Mouse (Mus musculus) CH12.LX (cell line): ENCODE data around the gene Myl4. TPM values are rescaled to one million over a fixed set of nuclear protein-coding genes. Genes with fewer than 3 reads are reported as not detected.

Experiments
- DNase-seq: peaks from one replicate; pipeline ENCODE4 v3.0.0-alpha.2; 2013; ENCODE audit errors: extremely low read depth
- H3K27ac ChIP-seq: 2 replicates; pipeline ENCODE4 v1.5.1; 2012; ENCODE audit warnings: low read depth, mild to moderate bottlenecking, control low read depth, moderate library complexity; ENCODE audit not compliant: insufficient read depth
- H3K27me3 ChIP-seq: replicated peaks from 2 replicates; pipeline ENCODE3; 2012; ENCODE audit warnings: inconsistent platforms
- H3K36me3 ChIP-seq, 2 experiments: replicated peaks in 1 of 2; 2 replicates each; pipeline versions ENCODE3 to v1.6.1; 2012; ENCODE audit warnings: inconsistent platforms in 1 of 2, low read length in 1 of 2, mild to moderate bottlenecking in 1 of 2, mixed read lengths in 1 of 2, moderate library complexity in 1 of 2; ENCODE audit not compliant: control insufficient read depth in 1 of 2, insufficient read depth in 1 of 2
- H3K4me1 ChIP-seq, 2 experiments: 2 replicates each; pipeline ENCODE4 v1.6.1; 2012; ENCODE audit warnings: inconsistent platforms in 1 of 2, moderate library complexity in 1 of 2; ENCODE audit not compliant: insufficient read depth in 2 of 2, control insufficient read depth in 1 of 2
- H3K4me2 ChIP-seq: 2 replicates; pipeline ENCODE4 v1.6.1; 2012; ENCODE audit warnings: low read depth, mild to moderate bottlenecking, control low read depth; ENCODE audit not compliant: poor library complexity, insufficient read depth, severe bottlenecking
- H3K4me3 ChIP-seq, 3 experiments: fragments of 150-350 bp in 1 of 3; sonication (generic) in 1 of 3; replicated peaks in 1 of 3; 2 replicates each; pipeline versions ENCODE3 to v1.5.1; 2011 to 2012; ENCODE audit warnings: low read depth in 2 of 3, low read length in 2 of 3, mild to moderate bottlenecking in 2 of 3, moderate library complexity in 2 of 3, control low read depth in 1 of 3, improper control_type of control experiment in 1 of 3, inconsistent platforms in 1 of 3, mixed read lengths in 1 of 3; ENCODE audit not compliant: poor library complexity in 1 of 3
- H3K79me2 ChIP-seq: replicated peaks from 2 replicates; pipeline ENCODE4 v1.6.1; 2012; ENCODE audit warnings: mild to moderate bottlenecking, moderate library complexity; ENCODE audit not compliant: control insufficient read depth, poor library complexity, insufficient read depth, severe bottlenecking; ENCODE audit errors: extremely low read depth
- H3K9ac ChIP-seq: 2 replicates; pipeline ENCODE4 v1.6.1; 2012; ENCODE audit warnings: low read depth, mild to moderate bottlenecking, control low read depth, moderate library complexity; ENCODE audit not compliant: insufficient read depth
- H3K9me3 ChIP-seq: replicated peaks from 2 replicates; pipeline ENCODE3; 2012; ENCODE audit warnings: low read length, inconsistent platforms, mixed read lengths
- CHD1 ChIP-seq: IDR thresholded peaks from 2 replicates; pipeline ENCODE4 v1.6.1; 2012; ENCODE audit warnings: low read depth, low read length, improper control_type of control experiment, inconsistent platforms
- CHD2 ChIP-seq: IDR thresholded peaks from 2 replicates; pipeline ENCODE4 v1.6.1; 2011; ENCODE audit warnings: low read length, improper control_type of control experiment
- CTCF ChIP-seq, 2 experiments: IDR thresholded peaks in 1 of 2; conservative IDR thresholded peaks in 1 of 2; 2 replicates each; pipeline ENCODE4 v1.5.1; 2011 to 2012; ENCODE audit warnings: low read depth in 2 of 2, low read length in 2 of 2, improper control_type of control experiment in 1 of 2, inconsistent platforms in 1 of 2, mild to moderate bottlenecking in 1 of 2, moderate library complexity in 1 of 2
- EP300 ChIP-seq: IDR thresholded peaks from 2 replicates; pipeline ENCODE4 v1.6.1; 2011; ENCODE audit warnings: low read length, improper control_type of control experiment
- MAFK ChIP-seq: IDR thresholded peaks from 2 replicates; pipeline ENCODE4 v1.6.1; 2011; ENCODE audit warnings: low read length, improper control_type of control experiment; ENCODE audit not compliant: insufficient replicate concordance
- MAZ ChIP-seq: IDR thresholded peaks from 2 replicates; pipeline ENCODE4 v1.6.1; 2012; ENCODE audit warnings: low read depth, mild to moderate bottlenecking, inconsistent platforms, low read length, improper control_type of control experiment, moderate library complexity
- MEF2A ChIP-seq: IDR thresholded peaks from 2 replicates; pipeline ENCODE4 v1.6.1; 2014; ENCODE audit warnings: low read depth, mild to moderate bottlenecking, inconsistent platforms, low read length, improper control_type of control experiment, borderline replicate concordance
- NELFE ChIP-seq: IDR thresholded peaks from 2 replicates; pipeline ENCODE4 v1.6.1; 2011; ENCODE audit warnings: low read depth, low read length, improper control_type of control experiment
- RCOR1 ChIP-seq: conservative IDR thresholded peaks from 2 replicates; pipeline ENCODE4 v1.6.1; 2012; ENCODE audit warnings: low read depth, mild to moderate bottlenecking, inconsistent platforms, low read length, improper control_type of control experiment
- ZKSCAN1 ChIP-seq: IDR thresholded peaks from 2 replicates; pipeline ENCODE4 v1.6.1; 2012; ENCODE audit warnings: low read depth, inconsistent platforms, low read length, improper control_type of control experiment, borderline replicate concordance
- dilution Hi-C: fragments of 300-500 bp; cut with MboI; formaldehyde crosslinking; loops from 2 replicates; pipeline ENCODE4 v1.14.3; 2020; ENCODE audit warnings: low sequenced_read_pairs; ENCODE audit not compliant: extremely low pct_unique_long_range_greater_than_20kb, extremely low pct_ligation_motif_present
- in situ Hi-C: fragments of 300-500 bp; cut with MboI; formaldehyde crosslinking; loops from 3 replicates; pipeline ENCODE4 v1.14.3; 2019; ENCODE audit warnings: low sequenced_read_pairs, low pct_ligation_motif_present, low pct_unique_long_range_greater_than_20kb, mixed read lengths
- polyA plus RNA-seq: library from polyadenylated mRNA; unstranded; fragments of >175 nt; gene quantifications from 2 replicates; pipeline ENCODE4 v1.2.1, GENCODE M21; 2012; ENCODE audit warnings: low read depth; ENCODE audit not compliant: insufficient read length
- total RNA-seq, 2 experiments: library from RNA; depleted of rRNA; stranded (reverse); fragments of 300-350 nt in 1 of 2; fragments of >200 nt in 1 of 2; gene quantifications; 2 replicates each; pipeline ENCODE4 v1.2.3; 2012 to 2014

The Myl4 gene
- total and polyA plus RNA-seq, 3 experiments: 39.4 to 83.0 (median 55.9) TPM

DNA sequence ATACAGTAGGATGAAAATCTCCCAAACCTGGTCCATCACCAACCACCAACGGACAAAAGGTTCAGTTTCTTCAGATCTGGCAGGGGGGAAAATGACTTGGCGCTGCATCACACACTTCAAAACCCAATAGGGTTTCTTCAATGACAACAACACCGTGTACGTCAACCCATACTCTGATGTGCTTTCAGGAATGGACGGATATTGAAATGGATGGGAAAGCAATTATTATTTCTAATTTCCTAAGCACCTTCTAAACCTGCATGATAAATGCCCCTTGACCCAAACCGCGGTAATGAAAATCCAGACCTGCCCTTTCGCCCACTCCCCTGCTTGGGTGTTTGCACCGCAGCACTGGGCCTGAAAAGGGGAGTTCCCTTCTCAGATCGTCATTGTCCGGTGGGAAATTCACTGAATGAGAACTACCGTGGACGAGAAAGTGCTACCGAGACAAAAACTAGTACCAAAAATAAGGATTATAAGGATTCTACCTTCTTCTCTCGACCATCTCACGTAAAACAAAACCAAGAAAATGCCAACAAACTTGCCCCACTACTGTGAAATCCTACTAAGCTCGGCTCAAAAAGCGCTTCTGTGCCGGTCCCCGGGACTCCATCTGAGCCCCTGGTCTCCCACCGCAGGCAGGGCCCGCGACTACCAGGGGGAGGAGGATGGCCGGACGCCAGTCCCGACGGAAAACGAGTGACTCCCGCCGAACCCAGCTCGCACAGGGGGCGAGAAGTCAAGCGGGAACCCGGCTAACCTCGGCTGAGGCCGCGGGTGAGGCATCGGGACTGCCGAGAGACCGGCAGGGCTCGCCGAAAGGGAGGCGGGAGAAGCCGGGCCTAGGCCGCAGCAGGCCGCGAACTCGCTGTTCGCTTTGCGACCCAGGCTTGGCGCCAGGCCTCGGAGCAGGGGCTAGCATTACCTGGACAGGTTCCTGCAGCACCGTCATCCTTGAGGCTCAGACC lies 741 bp upstream of the Myl4 start (continued):
- peak; percentile 84 for TF ChIP-seq MAZ
- TF ChIP-seq, all 38 proteins: peak for 18

DNA sequence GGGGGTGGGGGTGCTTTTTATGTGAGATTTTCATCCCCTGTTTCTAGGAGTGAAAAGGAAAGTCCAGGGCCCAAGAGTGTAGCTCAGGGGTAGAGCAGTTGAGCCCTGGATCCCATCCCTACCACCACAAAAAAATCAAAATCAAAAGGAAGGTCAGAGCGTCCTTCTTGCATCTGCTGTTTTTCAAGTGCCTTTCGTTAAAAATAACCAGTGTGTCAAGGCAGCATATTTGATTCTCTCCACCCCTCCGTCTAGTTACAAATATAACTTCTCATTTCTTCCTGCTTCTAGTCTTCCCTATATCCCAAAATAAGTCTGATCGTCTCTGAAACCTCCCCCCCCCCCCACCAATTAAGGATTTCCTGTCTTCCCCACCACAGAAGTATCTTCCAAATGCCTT lies 7.6 kb downstream of the Myl4 start:
- TF ChIP-seq MAFK: no peak
- TF ChIP-seq CHD1: no peak
- no peak for TF ChIP-seq MEF2A
- no peak for TF ChIP-seq CTCF (conservative IDR thresholded peaks at IDR 0.05 in 1 of 2, IDR thresholded peaks at IDR 0.05 in 1 of 2; ENCODE audit: low read depth in 2 of 2, low read length in 2 of 2)
- no peak for TF ChIP-seq NELFE
- no peak for TF ChIP-seq ZKSCAN1
- TF ChIP-seq EP300: no peak
- in situ Hi-C loops (no loop called here), dilution Hi-C loops (no loop called here)
- Histone ChIP-seq H3K36me3 (no peaks in the 10 kb centered on the region), H3K4me1 (peaks cover 0 to 8% of the 10 kb centered on the region in 2 experiments; a peak in 1 of 4 replicates), H3K27me3 (no peaks in the 10 kb centered on the region), H3K9me3 (peaks cover 2% of the 10 kb centered on the region), H3K4me3 (no peak overlapping the region), H3K9ac (no peak overlapping the region), H3K79me2 (no peaks in the 10 kb centered on the region), H3K4me2 (no peak overlapping the region), H3K27ac (no peak overlapping the region)
- no peak for DNase-seq

DNA sequence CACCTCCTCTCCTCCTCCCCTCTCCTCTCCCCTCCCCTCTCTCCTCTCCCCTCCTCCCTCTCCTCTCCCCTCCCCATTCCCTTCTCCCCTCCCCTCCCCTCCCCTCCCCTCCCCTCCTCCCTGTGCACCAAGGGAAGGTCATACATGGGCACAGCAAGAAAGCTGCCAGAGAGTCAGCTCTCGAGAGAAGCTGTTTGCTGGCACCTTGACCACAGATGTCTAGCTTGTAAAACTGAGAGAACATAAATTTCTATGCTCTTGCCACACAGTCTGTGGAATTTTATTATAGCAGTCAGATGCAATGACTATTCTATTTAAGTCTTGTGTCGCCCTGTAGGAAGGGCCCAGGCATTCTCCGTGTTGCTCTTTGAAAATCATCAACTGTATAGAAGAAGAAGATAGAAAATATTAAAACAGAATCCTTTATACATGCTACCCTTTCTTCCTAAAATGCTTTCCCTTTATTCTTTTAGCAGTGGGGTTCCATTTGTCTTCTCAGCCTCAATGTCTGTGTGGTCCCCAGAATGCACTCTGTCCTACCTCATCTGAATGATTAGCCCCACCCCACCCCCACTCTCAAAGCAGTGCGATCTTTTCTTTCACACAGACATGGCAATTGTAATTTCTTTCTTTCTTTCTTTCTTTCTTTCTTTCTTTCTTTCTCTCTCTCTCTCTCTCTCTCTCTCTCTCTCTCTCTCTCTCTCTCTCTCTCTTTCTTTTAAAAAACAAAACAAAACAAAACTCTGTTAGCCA lies 8.4 kb downstream of the Myl4 start:
- Histone ChIP-seq H3K4me3 (no peak overlapping the region), H3K27ac (no peak overlapping the region)

More for the DNA sequence above, 8.4 kb downstream of the Myl4 start:
- Histone ChIP-seq H3K9ac (no peak overlapping the region), H3K79me2 (no peaks in the 10 kb centered on the region), H3K27me3 (no peaks in the 10 kb centered on the region), H3K4me2 (no peak overlapping the region), H3K36me3 (no peaks in the 10 kb centered on the region), H3K4me1 (peaks cover 2 to 8% of the 10 kb centered on the region in 2 experiments; a peak in 2 of 4 replicates), H3K9me3 (peaks cover 2% of the 10 kb centered on the region)
- no peak for DNase-seq
- dilution Hi-C loops (no loop called here), in situ Hi-C loops (no loop called here)
- TF ChIP-seq CHD2: peak; percentile 51; the same call in 1 of the 2 replicates
- no peak for TF ChIP-seq RCOR1
